Mouse (Mus musculus) MN1 (cell line): ENCODE results near the gene Peli1.

Source experiments
- DNase-seq: peaks from one replicate; pipeline ENCODE4 v3.0.0-alpha.2; 2016; ENCODE audit warnings: low spot score

Gene Peli1

DNA sequence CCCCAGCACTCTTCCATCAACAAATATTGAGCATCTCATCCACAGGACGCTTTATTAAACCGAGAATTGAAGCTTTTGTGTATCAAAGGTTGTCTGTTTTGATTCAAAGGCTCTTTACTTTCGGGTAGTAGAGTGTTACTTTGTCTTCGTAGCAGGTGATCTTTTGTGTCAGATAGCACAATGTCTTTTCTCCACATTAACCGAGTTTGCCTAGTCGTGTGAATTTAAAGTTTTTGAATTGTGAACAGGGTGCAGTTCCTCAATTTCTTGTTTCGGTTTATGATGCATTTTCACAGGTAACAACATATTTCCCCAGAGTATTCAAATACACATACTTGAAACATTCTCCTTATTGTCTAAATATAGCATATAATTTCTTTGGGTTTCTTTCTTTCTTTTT is 1.5 kb downstream of the Peli1 start:
- peak; percentile 29 for DNase-seq

- DNase-seq = no peak
Measured at GRCm38 (mm10) chr11:21093081-21093815, 2.2 kb downstream of the Peli1 start.

DNA sequence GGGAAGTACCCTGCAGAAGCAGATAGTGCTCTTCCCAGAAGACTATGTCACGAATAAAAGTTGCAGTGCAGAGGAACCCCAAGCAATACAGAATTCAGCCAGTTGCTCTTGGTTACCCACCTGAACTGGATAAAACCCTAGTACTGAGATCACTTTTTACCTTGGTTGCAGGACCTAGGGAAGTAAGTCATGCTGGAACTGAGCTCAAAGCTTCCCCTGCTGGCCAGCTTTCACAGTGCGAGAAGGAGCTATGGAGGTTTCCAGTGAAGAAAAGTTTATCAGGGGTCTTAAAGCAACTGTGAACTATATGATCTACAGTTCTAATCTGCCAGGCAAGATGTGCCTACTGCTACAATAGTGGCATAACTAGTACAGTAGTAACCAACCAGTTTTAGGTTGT is 5.5 kb downstream of the Peli1 start:
- no peak for DNase-seq

- no peak for DNase-seq
Measured at GRCm38 (mm10) chr11:21098457-21098856, 7.4 kb downstream of the Peli1 start.

DNA sequence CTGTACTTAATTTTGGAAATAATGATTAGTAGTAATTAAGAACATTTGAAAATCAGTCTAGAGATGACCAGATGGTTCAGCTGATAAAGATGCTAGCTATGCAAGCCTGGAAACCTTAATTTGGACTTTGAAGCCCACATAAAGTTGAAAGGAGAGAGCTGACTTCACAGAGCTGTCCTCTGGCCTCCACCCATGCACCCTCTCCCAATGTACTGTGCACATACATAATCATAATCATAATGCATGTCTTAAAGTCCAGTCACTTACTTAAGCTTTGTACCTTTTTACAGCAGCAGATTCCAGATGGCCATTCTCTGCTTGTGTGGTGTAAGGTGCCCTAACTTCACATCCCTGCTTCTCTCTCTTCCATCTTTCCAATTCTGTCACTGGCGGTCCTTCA is 9.6 kb downstream of the Peli1 start:
- no peak for DNase-seq

GRCm38 (mm10) chr11:21101286-21101685 is 10.2 kb downstream of the Peli1 start:
- DNase-seq = no peak

DNA sequence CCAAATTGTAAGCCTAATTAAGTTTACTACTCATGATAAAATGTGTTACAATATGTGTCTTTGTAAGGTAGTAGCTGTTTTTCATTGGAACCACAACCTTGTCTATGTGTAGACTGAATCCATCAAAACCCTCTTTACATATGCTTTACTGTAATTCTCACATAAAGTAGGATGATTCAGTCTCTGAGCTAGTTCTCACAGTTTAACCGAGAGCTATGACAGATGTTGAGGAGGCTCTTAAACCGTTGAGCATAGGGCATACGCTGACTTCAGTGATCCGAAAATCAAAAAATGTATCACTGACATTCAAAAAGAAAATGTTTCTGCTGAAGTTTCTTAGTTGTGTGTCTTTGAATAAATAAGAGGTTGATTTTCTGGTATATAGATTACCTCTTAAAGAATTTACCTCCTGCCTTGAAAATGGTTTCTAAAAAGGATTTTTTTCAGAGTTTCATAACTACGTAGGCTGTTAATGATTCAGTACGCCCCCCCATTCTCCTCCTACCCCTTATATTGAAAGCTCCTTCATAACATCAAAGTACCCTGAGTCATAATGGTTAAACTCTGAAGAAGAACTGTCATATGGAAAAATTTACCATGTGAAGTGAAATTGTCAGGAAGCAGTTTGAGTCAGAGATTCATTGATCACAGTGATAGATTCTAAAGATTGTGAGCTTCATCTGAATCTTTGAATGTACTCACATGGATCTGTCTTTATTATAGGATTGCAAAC is 11.3 kb downstream of the Peli1 start:
- no peak for DNase-seq

DNA sequence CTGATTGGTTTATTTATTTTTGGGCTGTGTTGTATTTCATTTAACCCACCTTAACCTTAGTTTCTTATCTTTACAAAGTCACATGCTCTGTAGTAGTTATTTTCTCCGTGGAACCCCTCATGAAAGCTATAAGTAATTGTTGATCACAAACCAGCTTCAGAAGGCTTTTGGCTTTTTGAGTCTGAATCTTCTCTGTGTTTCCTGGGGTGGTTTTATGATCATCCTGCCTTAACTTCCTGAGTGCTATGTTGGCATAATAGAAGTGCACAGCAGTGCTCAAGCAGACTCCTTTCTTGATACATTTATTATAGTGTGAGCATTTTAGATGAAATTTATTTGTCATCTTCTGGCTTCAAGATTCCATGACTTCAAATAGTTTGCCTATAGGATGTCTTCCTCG is 12.1 kb downstream of the Peli1 start:
- no peak for DNase-seq

DNA sequence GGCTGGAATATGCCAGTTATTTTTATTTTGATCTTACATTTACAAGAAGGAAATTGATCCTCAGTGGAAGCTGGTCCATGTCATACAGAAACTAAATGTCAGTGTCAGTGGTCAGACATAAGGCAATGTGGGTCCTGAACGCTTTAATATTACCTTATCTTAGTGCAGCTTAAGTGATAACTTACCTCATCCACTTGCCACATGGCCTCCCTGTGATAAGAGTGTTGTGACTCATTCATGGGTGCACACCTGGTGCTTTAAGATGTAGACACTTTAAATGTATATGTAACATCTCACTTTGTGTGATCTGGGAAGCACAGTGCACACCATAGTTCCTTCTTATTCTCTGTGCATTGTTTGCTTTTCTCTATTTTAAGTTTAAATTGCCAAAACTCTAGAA is 14.3 kb downstream of the Peli1 start:
- DNase-seq = no peak

- no peak for DNase-seq
Measured at GRCm38 (mm10) chr11:21107120-21107519, 16.0 kb downstream of the Peli1 start.

- DNase-seq = no peak
Measured at GRCm38 (mm10) chr11:21109279-21109678, 18.2 kb downstream of the Peli1 start.

- no peak for DNase-seq
Measured at GRCm38 (mm10) chr11:21114516-21114915, 23.4 kb downstream of the Peli1 start.

- no peak for DNase-seq
Measured at GRCm38 (mm10) chr11:21115804-21116203, 24.7 kb downstream of the Peli1 start.

- no peak for DNase-seq
Measured at GRCm38 (mm10) chr11:21116623-21117295, 25.7 kb downstream of the Peli1 start.

DNA sequence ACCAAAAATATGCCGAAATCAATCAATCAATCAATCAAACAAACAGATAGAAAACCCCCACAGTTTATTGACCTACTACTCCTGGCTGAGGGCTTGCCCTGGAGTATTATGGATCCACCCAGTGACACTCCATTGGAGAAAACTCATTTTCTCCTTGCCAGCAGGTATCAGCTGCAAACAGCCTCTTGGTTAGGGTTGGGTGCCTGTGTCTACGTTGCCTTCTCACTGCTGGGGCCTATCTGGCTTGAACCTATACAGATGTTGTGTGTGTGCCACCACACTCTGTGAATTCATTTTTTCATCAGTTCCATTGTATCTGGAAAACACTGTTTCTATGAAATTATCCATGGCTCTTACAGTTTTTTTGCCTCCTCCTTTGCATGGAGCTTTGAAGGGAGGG is 30.6 kb downstream of the Peli1 start:
- DNase-seq = no peak

- no peak for DNase-seq
Measured at GRCm38 (mm10) chr11:21122399-21122798, 31.3 kb downstream of the Peli1 start.

GRCm38 (mm10) chr11:21131692-21132091 is 40.6 kb downstream of the Peli1 start:
- no peak for DNase-seq

DNA sequence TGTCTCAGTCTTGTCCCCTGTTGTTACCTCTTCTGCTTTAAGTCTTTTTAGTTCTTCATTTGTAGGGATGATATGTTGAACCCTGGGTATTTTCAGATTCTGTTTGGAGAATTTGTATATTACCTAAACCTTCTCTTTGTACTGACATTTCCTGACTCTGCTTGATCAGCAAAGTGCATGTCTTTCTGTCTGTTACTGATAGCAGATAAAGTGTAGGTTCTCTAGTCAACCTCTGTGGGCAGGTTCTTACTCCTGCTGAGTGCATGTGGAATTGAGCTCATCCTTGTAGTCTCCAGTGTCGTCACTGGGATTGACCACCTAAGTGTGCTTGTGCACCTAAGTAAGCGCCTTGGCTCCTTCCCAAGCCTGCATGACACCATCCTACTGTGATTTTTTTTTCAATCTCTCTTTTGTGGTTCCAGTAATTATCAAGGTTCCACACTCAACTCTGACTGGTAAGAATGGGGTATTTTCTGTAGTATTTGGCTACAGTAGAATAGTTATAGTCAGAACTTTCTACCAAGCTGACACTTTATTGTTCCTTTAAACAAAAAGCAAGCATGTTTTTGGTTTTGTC is 43.9 kb downstream of the Peli1 start:
- no peak for DNase-seq

- no peak for DNase-seq
Measured at GRCm38 (mm10) chr11:21139453-21139852, 48.4 kb downstream of the Peli1 start.

DNA sequence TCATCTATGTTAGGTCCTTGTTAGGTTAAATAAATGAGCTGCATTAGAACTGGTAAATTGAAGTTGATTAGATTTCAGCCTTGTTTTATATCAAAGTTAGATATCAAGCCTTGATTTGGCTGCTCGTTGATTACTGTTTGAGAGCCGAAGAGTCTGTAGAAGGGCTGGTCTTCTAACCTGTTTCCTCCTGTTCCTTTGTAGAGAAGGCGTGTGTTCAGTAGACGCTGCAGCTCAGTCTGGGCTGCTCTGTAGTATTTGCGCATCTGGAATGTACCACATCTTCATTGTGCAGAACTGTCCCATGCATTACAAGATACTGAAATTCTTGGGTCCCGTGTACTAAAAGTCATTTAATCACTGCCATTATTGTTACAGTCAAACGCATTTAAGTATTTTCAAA is 50.2 kb downstream of the Peli1 start:
- no peak for DNase-seq

- no peak for DNase-seq
Measured at GRCm38 (mm10) chr11:21141755-21142154, 50.7 kb downstream of the Peli1 start.

- no peak for DNase-seq
Measured at GRCm38 (mm10) chr11:21149476-21149875, 58.4 kb downstream of the Peli1 start.

GRCm38 (mm10) chr11:21150316-21150715 is 59.2 kb downstream of the Peli1 start:
- no peak for DNase-seq
